Mouse (Mus musculus) ovary, adult 18-20 months (tissue): Measurements from ENCODE around the gene Loxl1.

Experiments used
- DNase-seq: peaks from one replicate; pipeline ENCODE4 v3.0.0; 2022; ENCODE audit warnings: low spot score, mixed read lengths

The Loxl1 gene

DNA sequence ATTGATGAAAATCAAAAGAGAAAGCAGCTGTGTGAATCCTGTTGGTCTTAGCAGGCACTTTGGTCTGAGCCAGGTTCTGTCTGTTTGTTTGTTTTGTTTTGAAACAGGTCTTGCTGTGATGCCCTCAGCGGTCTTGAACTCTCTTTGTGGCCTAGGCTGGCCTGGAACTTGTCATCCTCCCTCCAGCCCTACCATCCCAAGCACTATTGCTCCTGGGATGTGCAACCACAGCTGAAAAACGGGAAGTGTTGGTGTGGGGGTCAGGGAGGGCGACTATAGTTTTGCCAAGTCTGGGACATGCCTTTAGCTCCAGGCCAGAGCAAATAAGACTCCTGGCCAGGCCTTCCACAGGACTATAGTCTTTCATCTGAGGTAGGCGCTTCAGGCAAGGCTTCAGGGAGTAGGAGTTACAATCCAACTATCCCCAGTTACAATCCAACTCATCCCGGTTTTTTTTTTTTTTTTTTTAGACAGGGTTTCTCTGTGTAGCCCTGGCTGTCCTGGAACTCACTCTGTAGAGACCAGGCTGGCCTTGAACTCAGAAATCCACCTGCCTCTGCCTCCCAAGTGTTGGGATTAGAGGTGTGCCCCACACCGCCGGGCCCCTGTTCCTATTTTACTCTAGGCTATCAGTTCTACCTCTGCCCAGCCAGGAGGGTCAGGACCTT, 64.1 kb downstream of the Loxl1 start:
- DNase-seq, result no peak

DNA sequence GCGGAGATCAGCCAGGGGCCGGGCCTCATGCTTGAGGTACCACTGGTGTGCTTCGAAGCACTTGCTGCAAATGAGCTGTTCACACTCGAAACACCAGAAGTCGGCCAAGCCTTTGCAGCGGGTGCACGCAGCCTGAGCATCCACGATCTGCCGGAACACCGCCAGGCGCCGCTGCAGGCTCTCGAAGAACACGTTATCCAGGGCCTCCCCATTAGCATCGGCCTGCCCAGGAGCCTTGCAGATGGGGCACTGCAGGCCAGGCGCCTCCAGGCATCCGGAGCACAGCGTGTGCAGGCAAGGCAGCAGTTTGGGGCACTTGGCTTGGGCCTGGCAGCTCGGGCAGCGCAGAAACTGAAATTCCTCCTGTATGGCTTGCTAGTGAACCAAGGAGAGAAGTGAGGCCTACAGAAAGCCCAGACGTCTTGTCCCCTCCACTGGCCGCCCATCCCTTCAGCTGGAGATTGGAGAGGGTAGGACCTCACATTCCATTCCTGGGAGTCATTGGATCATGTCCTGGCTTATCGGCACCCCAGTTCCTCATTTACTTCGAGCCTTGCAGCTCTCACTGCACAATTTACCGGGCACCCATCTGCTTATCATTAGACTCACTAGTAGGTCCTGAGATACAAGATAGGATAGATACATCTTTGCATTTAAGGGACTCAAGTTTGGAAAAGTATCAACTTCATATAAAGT, 65.8 kb downstream of the Loxl1 start:
- peak; percentile 70 for DNase-seq

DNA sequence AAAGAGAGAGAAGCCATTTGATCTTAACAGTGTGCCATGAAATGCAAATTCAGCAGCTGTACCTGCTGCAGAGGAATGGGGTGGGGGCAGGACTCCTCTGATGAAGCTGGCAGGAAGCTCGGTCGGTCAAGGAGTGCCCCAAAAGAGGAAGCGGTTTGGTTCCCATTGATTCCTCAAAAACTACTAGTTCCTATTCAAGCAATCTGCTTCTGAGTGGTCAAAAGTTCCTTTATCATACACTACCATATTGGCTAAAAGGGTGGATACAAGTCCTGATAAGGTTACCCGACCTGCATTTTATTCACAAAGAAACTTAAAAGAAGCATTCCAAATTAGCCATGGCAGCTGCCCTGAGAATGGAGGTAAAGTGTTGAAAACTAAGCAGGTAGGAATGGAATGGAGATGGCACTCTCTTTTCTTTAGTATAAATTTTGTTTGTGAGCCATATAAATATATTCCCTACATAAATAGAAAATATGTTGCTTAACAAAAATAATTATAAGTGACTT, 66.8 kb downstream of the Loxl1 start:
- no peak for DNase-seq

DNA sequence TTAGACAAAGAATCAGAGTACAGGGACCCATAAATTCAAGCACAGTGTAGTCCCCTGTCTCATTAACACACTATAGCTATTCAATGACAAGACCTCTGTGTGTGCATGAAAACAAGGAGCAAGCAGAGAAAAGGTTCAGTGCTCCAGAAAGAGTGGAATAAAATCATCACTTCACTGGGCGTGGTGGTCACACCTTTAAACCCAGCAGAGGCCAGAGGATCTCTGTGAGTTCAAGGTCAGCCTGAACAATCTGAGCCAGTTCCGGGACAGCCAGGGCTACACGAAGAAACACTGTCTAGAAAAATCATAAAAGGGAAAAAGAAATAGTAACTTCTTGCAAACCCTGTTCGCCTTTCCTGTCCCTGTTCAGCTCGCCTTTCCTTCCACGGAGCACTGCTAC, 69.3 kb downstream of the Loxl1 start:
- DNase-seq, result no peak

- no peak for DNase-seq
These were observed 70.3 kb downstream of the Loxl1 start for GRCm38 (mm10) chr9:58242696-58243095.

DNA sequence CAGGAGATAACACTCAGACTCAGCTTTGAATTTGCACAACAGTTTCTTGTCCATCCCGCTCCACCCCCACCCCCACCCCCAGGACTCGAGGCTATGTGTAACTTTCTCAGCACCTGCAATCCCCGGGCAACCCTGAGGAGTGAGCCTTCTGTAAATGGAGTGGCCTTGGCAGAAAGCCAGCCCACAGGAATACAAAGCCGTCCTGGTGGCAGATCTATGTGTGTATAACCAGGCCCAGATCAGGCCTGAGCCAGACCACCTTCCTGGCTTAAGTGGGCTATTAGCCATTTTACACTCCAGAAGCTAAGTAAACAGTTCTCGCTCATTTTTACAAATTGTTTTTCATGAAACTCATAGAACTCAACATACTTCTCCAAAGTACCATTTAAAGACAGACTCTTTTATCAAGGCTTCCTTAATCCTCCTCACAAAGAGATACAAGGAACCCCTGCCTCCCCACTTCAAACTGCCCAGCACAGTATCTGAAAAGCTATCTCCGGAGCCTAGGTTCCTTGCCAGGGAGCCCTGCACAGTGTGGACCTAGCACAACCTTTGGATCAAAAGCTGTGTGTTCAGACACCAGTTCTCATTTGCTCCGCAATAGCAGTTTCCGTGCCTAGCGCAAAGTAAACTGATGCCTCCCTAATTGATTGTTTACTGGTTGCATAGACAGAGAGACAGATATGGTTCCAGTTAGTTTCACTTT, 71.1 kb downstream of the Loxl1 start:
- DNase-seq, result peak; percentile 50
